In the genomic region with DNA sequence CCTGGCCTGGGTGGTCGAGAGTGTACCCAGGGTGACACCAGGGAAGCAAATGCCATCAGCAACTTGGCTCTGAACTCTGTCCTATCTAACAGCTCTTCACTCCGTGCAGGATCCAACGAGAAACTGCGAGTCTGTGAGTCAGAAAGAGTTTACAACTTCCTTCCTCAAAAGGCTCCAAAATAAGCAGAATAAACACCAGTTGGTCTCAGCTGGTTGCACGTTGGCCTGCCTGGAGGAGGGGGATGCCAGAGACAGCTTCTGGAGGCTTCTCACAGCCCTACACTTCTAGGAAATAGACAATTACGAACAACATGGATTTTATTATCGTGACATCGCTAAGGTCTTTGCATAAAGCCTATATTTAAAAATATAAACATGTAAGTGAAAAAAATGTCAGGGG, we compare ENCODE assay signal across 16 mouse cellular contexts.
DNase-seq lines count a peak whose midpoint lies in the region; ATAC-seq lines count a peak whose summit lies in the region.
"Had no signal": no experiment of that assay in that cellular context is flagged by ENCODE, and none has a peak within 500 bp of the region (broad histone marks: within the 10 kb centered on the region; RNA-seq: fewer than 3 reads in every experiment).

No protein-coding gene starts in this region.

- DNase-seq in liver: no peak
- DNase-seq in kidney, adult 9 months: peak; percentile 38
- DNase-seq in gastrocnemius, postnatal 14 days: no peak
- DNase-seq: cerebellum, postnatal 36 days; forebrain, postnatal 0 days; layer of hippocampus, adult 9-11 months; spleen, adult 18-20 months; thymus, postnatal 25 days had no signal

- no peaks in the 10 kb centered on the region for H3K9me3 ChIP-seq in liver, embryonic 12.5 days (replicated peaks)
- no peaks in the 10 kb centered on the region for H3K9me3 ChIP-seq in midbrain, embryonic 16.5 days (replicated peaks; ENCODE audit: control insufficient read depth, low read length, poor library complexity, severe bottlenecking)
- H3K9me3 ChIP-seq in hindbrain, embryonic 12.5 days (replicated peaks): peaks cover 6% of the 10 kb centered on the region; the same call in 1 of the 2 replicates

- no peaks in the 10 kb centered on the region for H3K79me2 ChIP-seq in macrophage (ENCODE audit: inconsistent target)

- H3K4me2 ChIP-seq in liver, embryonic 12.5 days: no peak overlapping the region
- no peak overlapping the region for H3K4me2 ChIP-seq in midbrain, embryonic 16.5 days (ENCODE audit: low read length)
- H3K4me2 ChIP-seq in hindbrain, embryonic 12.5 days (replicated peaks): no peak overlapping the region
- H3K4me2 ChIP-seq: hindbrain, embryonic 14.5 days; limb, embryonic 12.5 days had no signal

- H3K27ac ChIP-seq in liver, embryonic 12.5 days: 0 out of 2 replicates have a peak overlapping the region, but pooled peaks have one; percentile 20
- peak overlapping the region; percentile 76 for H3K27ac ChIP-seq in macrophage
- no peak overlapping the region for H3K27ac ChIP-seq in midbrain, embryonic 16.5 days (ENCODE audit: low read length)
- H3K27ac ChIP-seq in hindbrain, embryonic 12.5 days: no peak overlapping the region
- H3K27ac ChIP-seq: hindbrain, embryonic 14.5 days; limb, embryonic 12.5 days had no signal

- 33% methylated on average over 8 of the region's 8 CpGs for WGBS in liver, embryonic 12.5 days (ENCODE audit: insufficient replicate concordance)
- WGBS in macrophage (ENCODE audit: missing documents): 32% methylated on average over 8 of the region's 8 CpGs
- WGBS in midbrain, embryonic 16.5 days: 87% methylated on average over 8 of the region's 8 CpGs
- 75% methylated on average over 8 of the region's 8 CpGs for WGBS in hindbrain, embryonic 12.5 days

- peaks cover 9% of the 10 kb centered on the region; the same call in 1 of the 2 replicates for H3K27me3 ChIP-seq in liver, embryonic 12.5 days (replicated peaks)
- no peaks in the 10 kb centered on the region; the same call in 1 of the 2 replicates for H3K27me3 ChIP-seq in midbrain, embryonic 16.5 days (ENCODE audit: control insufficient read depth, insufficient read depth, low read depth, low read length)
- H3K27me3 ChIP-seq in hindbrain, embryonic 12.5 days: peaks cover 19% of the 10 kb centered on the region

- peaks cover 14% of the 10 kb centered on the region for H3K4me1 ChIP-seq in liver, embryonic 12.5 days
- peaks cover 7% of the 10 kb centered on the region; the same call in 1 of the 2 replicates for H3K4me1 ChIP-seq in midbrain, embryonic 16.5 days (ENCODE audit: control insufficient read depth, insufficient read depth, low read length)
- H3K4me1 ChIP-seq in hindbrain, embryonic 12.5 days: peaks cover 22% of the 10 kb centered on the region

- intact Hi-C loops in gastrocnemius, postnatal 14 days (cut with DNase I; ENCODE audit: low total_unique reads): no loop called here

- H3K4me3 ChIP-seq in liver, embryonic 12.5 days: no peak overlapping the region
- H3K4me3 ChIP-seq in macrophage (ENCODE audit: inconsistent target): no peak overlapping the region
- H3K4me3 ChIP-seq in midbrain, embryonic 16.5 days (ENCODE audit: low read depth, low read length): no peak overlapping the region
- H3K4me3 ChIP-seq in hindbrain, embryonic 12.5 days: no peak overlapping the region
- H3K4me3 ChIP-seq: limb, embryonic 12.5 days had no signal

- H3K9ac ChIP-seq in liver, embryonic 12.5 days: no peak overlapping the region
- H3K9ac ChIP-seq in midbrain, embryonic 16.5 days (ENCODE audit: low read depth, low read length): no peak overlapping the region
- H3K9ac ChIP-seq in hindbrain, embryonic 12.5 days: no peak overlapping the region
- H3K9ac ChIP-seq: forebrain, postnatal 0 days; hindbrain, embryonic 14.5 days; limb, embryonic 12.5 days had no signal

- no peak for ATAC-seq in liver, embryonic 12.5 days
- 0 out of 2 replicates have a peak, but pooled peaks have one; percentile 26 for ATAC-seq in common myeloid progenitor, adult 5-6 weeks (replicated peaks; ENCODE audit: low read depth, poor library complexity, severe bottlenecking)
- no peak for ATAC-seq in midbrain, embryonic 16.5 days
- ATAC-seq in hindbrain, embryonic 12.5 days (ENCODE audit: low FRiP score): no peak
- ATAC-seq: CD4-positive, CD25-positive, alpha-beta regulatory T cell, adult 4 months; forebrain, postnatal 0 days had no signal

- H3K36me3 ChIP-seq in liver, embryonic 12.5 days: no peaks in the 10 kb centered on the region
- no peaks in the 10 kb centered on the region for H3K36me3 ChIP-seq in macrophage (ENCODE audit: inconsistent target)
- H3K36me3 ChIP-seq in midbrain, embryonic 16.5 days (ENCODE audit: control insufficient read depth, insufficient read depth, low read length): no peaks in the 10 kb centered on the region
- no peaks in the 10 kb centered on the region for H3K36me3 ChIP-seq in hindbrain, embryonic 12.5 days
- H3K36me3 ChIP-seq: limb, embryonic 12.5 days had no signal

Comparison
In these comparisons a context has a peak if more than half of its experiments do, and no peak if none do; other contexts are left out.
1. H3K27ac ChIP-seq: peak in liver, embryonic 12.5 days (single experiment) and macrophage (single experiment); none in midbrain, embryonic 16.5 days (single experiment) and hindbrain, embryonic 12.5 days (single experiment).